Mouse (Mus musculus) hindbrain, embryonic 14.5 days (tissue): ENCODE results near the gene Defb41. TPM values are rescaled to one million over a fixed set of nuclear protein-coding genes. Genes with fewer than 3 reads are reported as not detected.

Source experiments
- ATAC-seq: fragments of 200-750 bp; cut with Nextera tagmentation; 2 replicates; pipeline ENCODE4 v1.8.0; 2017; ENCODE audit warnings: moderate number of reproducible peaks, mild to moderate bottlenecking, moderate TSS enrichment, moderate library complexity; ENCODE audit not compliant: low FRiP score
- DNase-seq: peaks from one replicate; pipeline ENCODE4 v3.0.0-alpha.2; 2015; ENCODE audit warnings: low spot score
- H3K27ac ChIP-seq: fragments of 300-500 bp; sonication (generic); 2 replicates; pipeline ENCODE4 v1.5.1; 2014; ENCODE audit warnings: mild to moderate bottlenecking, moderate library complexity
- H3K27me3 ChIP-seq: fragments of 300-500 bp; sonication (generic); 2 replicates; pipeline ENCODE4 v1.6.1; 2014; ENCODE audit warnings: mild to moderate bottlenecking, low read length, mixed read lengths; ENCODE audit not compliant: control insufficient read depth, insufficient read depth
- H3K36me3 ChIP-seq: fragments of 300-500 bp; sonication (generic); replicated peaks from 2 replicates; pipeline ENCODE4 v1.6.1; 2014; ENCODE audit not compliant: control insufficient read depth, insufficient read depth
- H3K4me1 ChIP-seq: fragments of 300-500 bp; sonication (generic); replicated peaks from 2 replicates; pipeline ENCODE4 v1.6.1; 2014; ENCODE audit warnings: antibody characterized with exemption, low read length, mixed read lengths; ENCODE audit not compliant: control insufficient read depth, insufficient read depth
- H3K4me2 ChIP-seq: fragments of 300-500 bp; sonication (generic); replicated peaks from 2 replicates; pipeline ENCODE4 v1.6.1; 2014; ENCODE audit warnings: mild to moderate bottlenecking, moderate library complexity
- H3K4me3 ChIP-seq: fragments of 300-500 bp; sonication (generic); replicated peaks from 2 replicates; pipeline ENCODE4 v1.5.1; 2014; ENCODE audit warnings: mild to moderate bottlenecking, low read length
- H3K9ac ChIP-seq: fragments of 300-500 bp; sonication (generic); 2 replicates; pipeline ENCODE4 v1.6.1; 2014
- H3K9me3 ChIP-seq: fragments of 300-500 bp; sonication (generic); 2 replicates; pipeline ENCODE4 v1.6.1; 2016; ENCODE audit warnings: low read length; ENCODE audit not compliant: control insufficient read depth
- WGBS: fragments of 180-500 bp; shearing (Covaris S2); extraction: QIAGEN DNeasy Blood & Tissue Kit; methylation state at CpG from one replicate; pipeline ENCODE4 v1.1.7; 2014; 5-methylcytosine and 5-hydroxymethylcytosine counted together
- polyA plus RNA-seq: library from polyadenylated mRNA; unstranded; fragments of >200 nt; fragmentation: Nextera tagmentation; extraction: Ambion mirVana; gene quantifications from 2 replicates; pipeline ENCODE4 v1.2.1, GENCODE M21; 2014

Gene Defb41
- polyA plus RNA-seq, 1 experiment from 2014 or later: not detected

- Histone ChIP-seq H3K9me3 (no peaks in the 10 kb centered on the region), H3K4me2 (no peak within 1 kb of the TSS), H3K4me3 (no peak within 1 kb of the TSS), H3K4me1 (no peaks in the 10 kb centered on the region), H3K36me3 (no peaks in the 10 kb centered on the region), H3K27ac (no peak within 1 kb of the TSS), H3K27me3 (no peaks in the 10 kb centered on the region), H3K9ac (no peak within 1 kb of the TSS)
- DNase-seq (no peak), ATAC-seq (no peak)
- 89% methylated on average over 1 of the region's 1 CpGs for WGBS
Observed at GRCm38 (mm10) chr1:18237343-18237742, 27.6 kb downstream of the Defb41 start, which contains the start of gene Defb18. Gene Defb18, minus strand, starts transcription at chr1:18237443.

GRCm38 (mm10) chr1:18223385-18223945 is 41.5 kb downstream of the Defb41 start:
- no peak overlapping the region for H3K27ac ChIP-seq
- H3K4me1 ChIP-seq: no peaks in the 10 kb centered on the region
- H3K4me3 ChIP-seq: no peak overlapping the region
- no peaks in the 10 kb centered on the region for H3K27me3 ChIP-seq
- no peaks in the 10 kb centered on the region for H3K9me3 ChIP-seq
- H3K9ac ChIP-seq: no peak overlapping the region
- WGBS: 34% methylated on average over 3 of the region's 3 CpGs
- H3K4me2 ChIP-seq: no peak overlapping the region
- DNase-seq (no peak), ATAC-seq (no peak)
- H3K36me3 ChIP-seq: no peaks in the 10 kb centered on the region

Other genes with a start within 250 kb of the Defb41 start
- gene Crisp4, start 119.2 kb downstream of the Defb41 start, polyA plus RNA-seq: not detected in 2 replicates
- not detected in 2 replicates for gene Defb18, start 27.7 kb downstream of the Defb41 start, polyA plus RNA-seq